In the genomic region with DNA sequence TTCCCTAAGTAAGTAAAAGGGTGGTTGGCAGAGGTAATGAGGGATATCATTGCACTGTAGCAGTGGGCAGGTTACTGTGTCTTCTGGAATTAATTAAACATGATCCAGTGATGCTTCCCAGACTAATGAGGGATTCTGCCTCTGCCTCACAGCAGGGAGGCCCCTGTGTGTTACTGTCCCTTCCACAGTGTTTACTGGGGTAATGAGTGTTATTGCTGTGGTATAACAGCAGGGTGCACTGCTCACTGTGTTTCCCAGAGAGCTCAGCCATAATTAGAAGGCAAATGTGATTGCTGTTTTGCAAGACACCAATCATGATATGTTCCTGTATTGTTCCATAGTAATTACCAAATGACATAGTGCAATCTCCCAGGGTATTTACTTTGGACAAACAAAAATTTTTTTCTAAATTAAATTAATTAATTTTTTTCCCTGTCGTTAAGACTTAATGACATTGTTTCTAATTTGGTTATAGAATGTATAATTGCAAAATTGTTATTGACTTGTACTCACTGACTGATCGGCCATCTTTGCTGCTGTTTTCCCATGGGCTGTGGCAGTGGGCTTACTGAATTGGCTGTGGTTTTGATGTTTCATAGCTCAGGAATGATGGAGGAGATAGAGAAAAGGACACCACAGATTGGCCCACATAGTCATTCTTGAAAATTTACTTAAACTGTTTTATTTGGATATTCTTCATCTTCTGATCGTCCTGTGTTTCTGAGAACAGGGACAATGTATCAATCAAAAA, we compare ENCODE assay signal across 11 mouse cellular contexts.
DNase-seq lines count a peak whose midpoint lies in the region; ATAC-seq and TF ChIP-seq lines count a peak whose summit lies in the region.
"Had no signal": no experiment of that assay in that cellular context is flagged by ENCODE, and none has a peak within 500 bp of the region (broad histone marks: within the 10 kb centered on the region; RNA-seq: fewer than 3 reads in every experiment).

No protein-coding gene starts in this region.

- H3K27me3 ChIP-seq in forebrain, embryonic 11.5 days (ENCODE audit: control insufficient read depth, insufficient read depth, low read length) = peaks cover 2% of the 10 kb centered on the region; the same call in 1 of the 2 replicates
- H3K27me3 ChIP-seq in forebrain, embryonic 10.5 days (ENCODE audit: poor library complexity, severe bottlenecking) = peaks cover 20% of the 10 kb centered on the region; the same call in 1 of the 2 replicates
- H3K27me3 ChIP-seq in forebrain, embryonic 13.5 days = peaks cover 5% of the 10 kb centered on the region; the same call in 1 of the 2 replicates
- H3K27me3 ChIP-seq in limb, embryonic 14.5 days (ENCODE audit: control insufficient read depth, insufficient read depth, low read length) = no peaks in the 10 kb centered on the region
- H3K27me3 ChIP-seq: liver, embryonic 15.5 days had no signal

- 69% methylated on average over 3 of the region's 3 CpGs for WGBS in forebrain, embryonic 11.5 days
- 81% methylated on average over 3 of the region's 3 CpGs for WGBS in forebrain, embryonic 10.5 days
- WGBS in forebrain, embryonic 13.5 days = 54% methylated on average over 3 of the region's 3 CpGs
- 62% methylated on average over 3 of the region's 3 CpGs for WGBS in limb, embryonic 14.5 days

- ATAC-seq in forebrain, embryonic 11.5 days (replicated peaks; ENCODE audit: low FRiP score) = peak; percentile 95
- ATAC-seq in forebrain, embryonic 13.5 days = peak; percentile 95
- no peak for ATAC-seq in limb, embryonic 14.5 days (ENCODE audit: low FRiP score, low read depth)

- no peak for TF ChIP-seq POLR2A in limb, embryonic 14.5 days (IDR thresholded peaks at IDR 0.05; ENCODE audit: borderline replicate concordance, extremely low read depth, insufficient read depth, insufficient read length)

- H3K4me3 ChIP-seq in forebrain, embryonic 11.5 days (ENCODE audit: low read depth, low read length) = no peak overlapping the region
- H3K4me3 ChIP-seq in forebrain, embryonic 10.5 days = no peak overlapping the region
- no peak overlapping the region for H3K4me3 ChIP-seq in forebrain, embryonic 13.5 days
- no peak overlapping the region for H3K4me3 ChIP-seq in limb, embryonic 14.5 days (replicated peaks; ENCODE audit: low read length)
- H3K4me3 ChIP-seq: liver, embryonic 15.5 days had no signal

- H3K4me1 ChIP-seq in forebrain, embryonic 11.5 days (replicated peaks; ENCODE audit: control insufficient read depth, insufficient read depth, low read length) = no peaks in the 10 kb centered on the region
- no peaks in the 10 kb centered on the region for H3K4me1 ChIP-seq in forebrain, embryonic 10.5 days
- no peaks in the 10 kb centered on the region for H3K4me1 ChIP-seq in forebrain, embryonic 13.5 days
- H3K4me1 ChIP-seq in limb, embryonic 14.5 days (ENCODE audit: control insufficient read depth, insufficient read depth, low read length) = no peaks in the 10 kb centered on the region
- H3K4me1 ChIP-seq: liver, embryonic 15.5 days had no signal

- peak; percentile 77 for DNase-seq in forebrain, embryonic 11.5 days (ENCODE audit: low spot score)
- DNase-seq in forebrain, embryonic 10.5 days (ENCODE audit: extremely low spot score, low spot score) = no peak
- DNase-seq in A20 (ENCODE audit: low read depth, low spot score) = peak; percentile 26
- peak; percentile 17 for DNase-seq in limb, embryonic 14.5 days (ENCODE audit: low spot score)
- DNase-seq in spleen, adult 12 weeks (ENCODE audit: low spot score) = no peak
- no peak for DNase-seq in yolk sac, embryonic 10.5 days (ENCODE audit: low spot score)
- no peak for DNase-seq in ovary, postnatal 10 days (ENCODE audit: low spot score)
- DNase-seq: B cell, adult 2 months; right cerebral cortex, postnatal 14 days had no signal

- no peak overlapping the region for H3K4me2 ChIP-seq in forebrain, embryonic 11.5 days (ENCODE audit: low read depth, low read length, severe bottlenecking)
- no peak overlapping the region for H3K4me2 ChIP-seq in forebrain, embryonic 13.5 days
- H3K4me2 ChIP-seq in limb, embryonic 14.5 days (replicated peaks; ENCODE audit: low read depth, low read length, severe bottlenecking) = no peak overlapping the region
- H3K4me2 ChIP-seq: liver, embryonic 15.5 days had no signal

- H3K9me3 ChIP-seq in forebrain, embryonic 11.5 days (ENCODE audit: control insufficient read depth, low read length) = no peaks in the 10 kb centered on the region
- no peaks in the 10 kb centered on the region for H3K9me3 ChIP-seq in forebrain, embryonic 10.5 days
- no peaks in the 10 kb centered on the region for H3K9me3 ChIP-seq in forebrain, embryonic 13.5 days (replicated peaks)
- H3K9me3 ChIP-seq in limb, embryonic 14.5 days (ENCODE audit: control insufficient read depth, low read length) = no peaks in the 10 kb centered on the region
- H3K9me3 ChIP-seq: liver, embryonic 15.5 days had no signal

- no peaks in the 10 kb centered on the region for H3K36me3 ChIP-seq in forebrain, embryonic 11.5 days (ENCODE audit: control insufficient read depth, insufficient read depth, low read length)
- H3K36me3 ChIP-seq in forebrain, embryonic 10.5 days (replicated peaks) = no peaks in the 10 kb centered on the region
- H3K36me3 ChIP-seq in forebrain, embryonic 13.5 days (ENCODE audit: poor library complexity, severe bottlenecking) = no peaks in the 10 kb centered on the region
- no peaks in the 10 kb centered on the region for H3K36me3 ChIP-seq in limb, embryonic 14.5 days (ENCODE audit: control insufficient read depth, insufficient read depth, low read length)
- H3K36me3 ChIP-seq: liver, embryonic 15.5 days had no signal

- H3K9ac ChIP-seq in forebrain, embryonic 11.5 days (ENCODE audit: low read length) = no peak overlapping the region
- H3K9ac ChIP-seq in forebrain, embryonic 13.5 days = no peak overlapping the region
- H3K9ac ChIP-seq in limb, embryonic 14.5 days (ENCODE audit: low read depth, low read length, severe bottlenecking) = no peak overlapping the region
- H3K9ac ChIP-seq: liver, embryonic 15.5 days had no signal

- H3K27ac ChIP-seq in forebrain, embryonic 11.5 days (ENCODE audit: low read depth, low read length) = no peak overlapping the region
- H3K27ac ChIP-seq in forebrain, embryonic 10.5 days = no peak overlapping the region
- no peak overlapping the region for H3K27ac ChIP-seq in forebrain, embryonic 13.5 days
- H3K27ac ChIP-seq in limb, embryonic 14.5 days (replicated peaks; ENCODE audit: low read depth, low read length) = no peak overlapping the region
- H3K27ac ChIP-seq: liver, embryonic 15.5 days had no signal

Comparison
In these comparisons a context has a peak if more than half of its experiments do, and no peak if none do; other contexts are left out.
1. DNase-seq: peak in forebrain, embryonic 11.5 days (single experiment), A20 (single experiment) and limb, embryonic 14.5 days (single experiment); none in forebrain, embryonic 10.5 days (single experiment), spleen, adult 12 weeks (single experiment), yolk sac, embryonic 10.5 days (single experiment) and ovary, postnatal 10 days (single experiment).